Mouse (Mus musculus) gastrocnemius, postnatal 10 days (tissue): ENCODE data around the gene Apom. TPM values are rescaled to one million over a fixed set of nuclear protein-coding genes. Genes with fewer than 3 reads are reported as not detected.

Experiments
- DNase-seq: peaks from one replicate; pipeline ENCODE4 v3.0.0; 2021; ENCODE audit warnings: mixed read lengths
- total RNA-seq, 2 experiments: library from RNA; stranded (reverse); gene quantifications; 2 replicates each; pipeline ENCODE4 v1.2.3; 2021

Gene Apom
- total RNA-seq, 2 experiments from 2014 or later = not detected

DNA sequence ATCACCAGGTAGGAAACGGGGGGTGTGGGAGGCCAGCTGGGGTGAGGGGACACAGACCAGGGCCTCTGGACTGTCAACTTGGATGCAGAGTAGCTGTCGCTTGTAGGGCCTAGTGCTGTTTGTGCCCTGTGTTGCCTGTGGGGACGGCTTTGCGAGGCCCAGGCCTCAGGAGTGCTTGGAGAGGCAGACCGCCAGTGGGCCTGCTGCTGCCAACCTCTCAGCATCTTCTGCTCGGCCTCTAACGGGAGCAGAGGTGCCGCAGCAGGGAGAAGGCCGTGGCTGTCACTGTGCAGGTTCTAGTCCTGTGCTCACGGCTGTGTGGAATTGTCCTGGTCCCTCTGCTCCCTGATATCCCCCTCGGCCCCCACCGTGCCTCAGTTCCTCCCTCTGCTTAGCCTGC lies 35.3 kb downstream of the Apom start:
- DNase-seq = no peak

DNA sequence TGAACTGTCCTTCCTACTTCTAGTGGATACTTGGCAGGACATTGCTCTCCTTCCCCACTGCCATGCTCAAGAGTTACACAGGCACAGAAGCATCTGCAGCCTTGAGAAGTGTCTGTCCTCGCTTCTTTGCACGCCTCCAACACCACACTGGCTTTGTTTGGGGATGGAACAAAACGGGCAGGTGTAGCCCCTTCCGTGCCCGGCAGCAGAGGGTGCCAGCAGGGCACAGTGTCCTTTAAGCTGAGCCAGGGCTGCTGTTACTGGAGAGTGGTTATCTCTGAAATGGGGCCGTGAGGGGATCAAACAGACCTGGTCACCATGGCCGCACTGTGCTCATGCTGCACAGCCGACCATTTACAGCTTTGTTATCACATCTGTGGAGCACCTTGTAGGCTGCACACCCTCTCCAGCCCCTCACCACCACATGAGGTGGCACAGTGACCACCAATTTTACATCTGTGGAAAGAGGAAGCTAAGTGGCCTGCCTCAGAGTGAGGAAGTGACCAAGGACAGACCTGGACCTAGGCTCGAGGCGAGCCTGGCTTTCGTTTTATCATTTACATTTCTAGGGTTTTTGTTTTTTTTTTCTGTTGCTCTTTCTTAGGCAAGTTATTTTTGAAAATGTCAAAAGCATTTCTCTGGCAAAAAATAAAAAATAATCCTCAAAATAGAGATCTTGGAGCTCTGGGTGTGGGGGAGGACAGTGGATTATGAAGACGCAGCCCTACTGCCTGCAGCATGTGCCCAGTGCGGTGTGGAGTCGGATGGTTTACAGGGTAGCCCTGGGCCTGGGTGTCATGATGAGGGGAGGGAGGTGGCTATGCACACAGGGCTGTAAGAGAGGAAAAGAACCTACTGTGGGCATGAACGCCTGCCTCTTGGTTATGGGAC lies 37.1 kb downstream of the Apom start:
- no peak for DNase-seq

DNA sequence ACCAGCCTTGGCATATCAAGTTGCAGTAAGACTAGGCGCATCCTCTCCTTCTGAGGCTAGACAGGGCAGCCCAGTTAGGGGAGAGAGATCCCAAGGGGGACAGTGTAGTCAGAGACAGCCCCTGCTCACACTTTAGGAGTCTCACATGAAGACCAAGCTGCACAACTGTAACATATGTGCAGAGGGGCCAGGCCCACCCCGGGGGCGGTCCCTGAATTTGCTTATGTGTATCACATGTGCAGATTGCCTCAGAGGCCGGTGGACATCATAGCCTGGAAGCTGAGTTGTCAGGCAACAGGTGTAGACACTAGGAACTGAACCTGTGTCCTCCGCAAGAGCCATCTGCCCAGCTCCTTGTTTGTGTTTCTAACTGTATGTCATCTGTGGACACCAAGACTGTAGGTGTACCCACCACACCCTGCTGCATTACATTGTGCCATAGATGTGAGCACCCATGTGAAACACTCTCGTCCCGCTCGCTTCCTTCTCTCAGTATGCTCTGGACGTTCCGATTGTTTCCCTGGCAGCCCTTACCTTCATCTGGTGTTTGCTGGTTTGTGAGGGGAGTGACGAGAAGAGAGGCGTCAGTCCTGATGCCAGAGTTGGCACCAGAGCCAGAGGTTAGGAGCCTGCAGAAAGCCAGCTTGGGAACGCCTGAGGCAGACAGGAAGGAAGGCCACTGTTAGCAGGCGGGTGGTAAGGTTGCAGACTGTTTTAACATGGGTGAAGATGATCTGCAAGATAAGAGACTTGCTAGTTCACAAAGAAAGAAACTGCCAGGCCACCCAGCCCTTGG lies 39.2 kb downstream of the Apom start:
- DNase-seq = no peak

DNA sequence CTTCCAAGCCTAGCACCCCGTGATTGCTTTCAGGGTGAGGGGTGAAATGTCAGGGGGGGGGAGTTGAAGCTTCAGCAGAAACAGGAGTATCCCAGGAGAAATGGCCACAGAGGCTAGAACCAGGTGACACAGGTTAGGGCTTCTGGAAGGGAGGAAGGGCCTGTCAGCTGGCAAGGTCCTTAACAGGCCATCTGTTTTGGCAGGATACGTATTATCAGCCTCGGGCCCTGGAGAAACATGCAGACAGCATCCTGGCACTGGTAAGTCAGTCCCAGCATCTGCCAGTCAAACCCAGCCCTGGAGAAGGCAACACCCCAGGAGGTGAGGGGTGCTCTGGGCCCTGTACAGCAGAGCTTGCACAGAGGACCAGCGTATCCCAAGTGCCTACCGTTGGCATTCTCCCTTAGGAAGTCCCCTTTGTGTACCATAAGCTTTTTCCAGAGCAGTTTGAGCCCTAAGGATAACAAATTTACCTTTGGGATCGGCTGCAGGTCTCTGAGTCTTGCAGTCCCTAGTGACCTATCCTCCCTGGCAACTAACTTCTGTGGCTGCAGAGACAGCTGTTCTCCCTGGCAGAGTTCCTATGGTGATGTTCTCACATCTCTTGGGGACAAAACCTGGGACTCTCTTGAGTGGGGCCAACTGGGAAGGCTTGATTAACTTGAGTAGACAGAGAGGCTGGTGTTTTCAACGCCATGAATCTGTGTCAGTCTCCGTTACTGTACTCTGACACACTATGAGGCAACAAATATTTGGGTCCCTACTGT lies 41.5 kb downstream of the Apom start:
- no peak for DNase-seq

DNA sequence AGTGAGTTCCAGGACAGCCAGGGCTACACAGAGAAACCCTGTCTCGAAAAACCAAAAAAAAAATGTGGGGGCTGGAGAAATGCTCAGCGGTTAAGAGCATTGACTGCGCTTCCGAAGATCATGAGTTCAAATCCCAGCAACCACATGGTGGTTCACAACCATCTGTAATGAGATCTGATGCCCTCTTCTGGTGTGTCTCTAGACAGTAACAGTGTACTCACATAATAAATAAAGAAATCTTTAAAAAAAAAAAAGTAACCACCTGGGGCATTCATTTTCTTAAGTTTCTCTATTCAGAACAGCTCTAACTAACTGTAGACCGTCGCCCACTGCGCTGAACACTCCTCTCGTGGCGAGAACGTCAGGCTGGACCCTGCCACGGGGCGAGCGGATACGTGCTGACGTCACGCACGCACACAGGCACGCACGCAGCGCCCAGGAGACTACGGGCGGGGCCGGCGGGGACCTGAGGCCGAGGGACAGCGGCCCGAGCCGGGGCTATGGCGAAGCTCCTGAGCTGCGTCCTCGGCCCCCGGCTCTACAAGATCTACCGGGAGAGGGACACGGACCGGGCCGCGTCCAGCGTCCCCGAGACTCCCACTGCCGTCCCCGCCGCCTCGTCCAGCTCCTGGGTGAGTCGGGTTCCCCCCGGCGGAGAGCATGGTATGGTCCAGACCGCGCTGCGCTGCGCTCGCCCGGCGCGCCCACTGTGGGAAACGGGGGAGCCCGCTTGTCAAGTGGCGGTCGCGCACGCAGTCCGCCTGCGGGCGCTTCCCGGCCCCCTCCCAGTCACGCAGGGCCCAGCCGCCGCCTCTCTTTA lies 42.8 kb downstream of the Apom start, which contains the start of gene Abhd16a:
Gene Abhd16a (plus strand): TSS at position 439 of the 820 bp plus-strand sequence.
- peak; percentile 93 for DNase-seq

DNA sequence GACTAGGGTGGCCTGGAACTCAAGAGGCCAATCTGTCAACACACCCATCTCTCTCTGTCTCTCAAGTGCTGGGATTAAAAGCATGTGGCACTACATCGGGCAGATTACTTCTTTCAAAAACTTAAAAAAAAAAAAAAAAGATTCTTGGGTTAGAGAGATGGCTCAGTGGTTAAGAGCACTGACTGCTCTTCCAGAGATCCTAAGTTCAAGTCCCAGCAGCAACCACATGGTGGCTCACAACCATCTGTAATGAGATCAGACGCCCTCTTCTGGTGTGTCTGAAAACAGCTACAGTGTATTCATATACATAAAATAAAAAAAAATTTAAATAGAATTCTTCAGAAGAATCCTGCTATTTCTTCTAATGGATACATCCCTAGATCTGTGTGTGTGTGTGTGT lies 43.7 kb downstream of the Apom start:
- DNase-seq = no peak

DNA sequence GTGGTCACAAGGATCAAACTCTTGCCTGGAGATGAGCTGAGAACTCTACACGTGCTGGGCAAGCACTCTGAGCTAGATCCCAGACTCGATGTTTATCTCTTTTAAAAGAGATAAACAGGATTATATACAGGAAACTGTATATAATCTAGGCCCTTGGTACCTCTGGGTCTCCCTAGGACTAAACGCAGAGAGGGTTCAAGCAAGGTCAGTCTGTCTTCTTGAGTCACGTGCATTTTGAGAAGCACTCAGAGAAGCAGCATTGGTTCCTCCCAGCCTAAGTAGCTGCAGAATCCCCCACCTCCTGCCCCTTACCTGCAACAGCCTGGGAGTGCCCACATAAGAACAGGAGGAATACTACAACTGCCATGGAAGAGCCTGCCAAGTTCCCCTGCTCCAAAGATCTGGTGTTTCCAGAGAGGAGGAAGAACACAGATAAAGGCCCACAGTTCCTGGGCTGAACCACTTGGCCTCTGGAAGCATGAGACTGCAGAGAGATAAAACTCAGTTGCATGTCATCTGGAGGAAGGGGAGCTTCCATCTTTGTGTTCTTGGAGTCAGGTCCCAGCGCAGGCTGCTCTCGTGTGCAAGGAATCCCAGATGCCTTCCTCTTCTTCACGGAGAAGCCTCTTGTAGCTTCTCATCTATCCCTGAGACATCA lies 46.5 kb downstream of the Apom start, which contains the start of gene Ly6g6f:
Gene Ly6g6f (minus strand): TSS at position 403 of the 658 bp plus-strand sequence.
- no peak for DNase-seq

DNA sequence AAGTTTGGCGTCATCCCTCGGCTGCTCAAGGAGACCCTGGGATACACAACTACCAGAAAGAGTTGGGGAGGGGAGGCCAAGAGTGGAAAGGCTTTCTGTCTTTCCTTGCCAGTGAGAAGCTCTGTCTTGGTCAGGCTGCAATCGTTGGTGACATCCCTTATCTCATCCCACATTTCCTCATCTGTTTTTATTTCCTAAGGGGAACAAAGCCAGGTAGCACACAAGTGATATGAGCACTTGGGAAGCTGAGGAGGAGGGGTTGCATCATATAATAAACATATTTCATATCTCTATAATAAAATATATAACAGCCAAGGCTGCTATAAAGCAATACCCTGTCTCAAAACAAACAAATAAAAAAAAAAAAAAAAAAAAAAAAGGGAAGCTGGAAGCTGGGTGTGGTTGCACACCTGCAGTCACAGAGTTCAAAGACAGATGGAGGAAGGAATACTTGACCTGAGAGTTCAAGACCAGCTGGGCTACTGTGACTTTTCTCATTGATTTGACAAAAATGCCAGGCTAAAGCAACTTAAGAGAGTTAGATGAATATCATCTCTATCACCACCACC lies 47.8 kb downstream of the Apom start:
- DNase-seq = no peak

DNA sequence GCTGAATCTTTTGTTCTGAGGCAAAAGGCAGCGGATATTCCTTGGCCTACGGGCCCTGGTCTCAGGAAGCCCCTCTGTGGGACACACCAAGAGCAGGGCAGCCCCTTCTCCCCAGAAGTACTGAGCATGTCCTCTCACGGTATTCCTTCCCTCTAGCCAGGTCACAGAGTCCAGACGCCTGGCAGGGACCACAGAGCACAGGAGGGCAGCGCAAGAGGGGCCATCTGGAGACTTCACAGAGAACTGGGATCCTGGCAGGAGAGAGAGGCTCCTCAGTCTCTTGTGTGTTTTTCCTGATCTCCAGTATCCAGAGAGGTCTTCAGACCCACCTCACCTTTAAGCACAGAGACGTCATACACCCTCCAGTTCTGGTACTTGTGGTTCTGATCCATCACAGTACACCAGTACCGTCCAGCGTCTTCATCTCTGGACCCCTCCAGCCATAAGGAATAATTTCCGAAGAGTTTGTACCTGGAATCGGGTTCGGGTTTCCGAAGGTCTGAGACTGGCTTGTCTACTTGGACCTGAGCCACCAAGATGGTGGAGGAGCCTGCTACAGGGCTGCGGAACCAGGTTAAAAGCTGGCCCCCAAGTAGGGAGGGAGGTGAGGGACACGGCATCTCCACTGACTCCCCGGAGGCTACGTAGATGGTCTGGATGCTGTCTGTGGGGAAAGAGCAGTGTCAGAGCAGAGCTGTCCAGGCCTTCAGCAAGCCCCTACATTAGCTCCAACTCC lies 48.8 kb downstream of the Apom start:
- no peak for DNase-seq

DNA sequence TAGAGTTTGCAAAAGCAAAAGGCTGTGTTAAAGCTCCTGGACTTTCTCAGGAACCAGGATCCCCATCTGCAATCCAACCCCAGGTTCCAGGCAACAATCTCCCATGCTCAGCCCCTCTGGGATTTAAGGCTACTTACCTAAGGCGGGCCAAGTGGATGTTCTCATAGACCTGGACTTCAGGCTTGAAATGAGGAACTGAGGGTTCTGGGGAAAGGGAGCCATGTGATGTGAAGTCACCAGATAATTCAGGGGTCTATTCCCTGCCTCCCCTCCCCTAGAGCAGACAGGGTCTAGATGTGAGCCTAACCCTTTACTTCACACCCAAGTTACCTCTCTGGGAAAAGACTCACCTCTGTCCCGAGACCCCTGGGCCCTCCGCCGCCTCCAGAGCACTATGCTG lies 51.1 kb downstream of the Apom start:
- no peak for DNase-seq

DNA sequence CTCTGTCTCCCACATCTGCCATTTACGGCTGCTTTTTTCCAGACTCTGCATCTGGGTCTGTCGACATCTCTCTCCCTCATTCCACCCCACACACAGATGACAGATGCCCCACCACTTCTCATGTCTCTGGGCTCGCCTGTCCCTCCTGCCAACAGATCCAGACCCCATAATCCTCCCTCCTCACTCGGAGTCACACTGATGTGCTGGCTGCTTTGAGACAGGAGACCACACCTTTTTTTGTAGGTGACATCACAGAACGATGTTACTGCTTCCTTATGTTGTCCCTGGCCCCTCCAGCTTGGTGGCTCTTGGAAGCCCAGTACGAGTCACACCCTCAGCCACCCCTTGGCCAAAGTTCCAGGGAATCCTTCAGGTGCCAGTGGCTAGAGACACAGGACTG lies 51.6 kb downstream of the Apom start:
- no peak for DNase-seq

DNA sequence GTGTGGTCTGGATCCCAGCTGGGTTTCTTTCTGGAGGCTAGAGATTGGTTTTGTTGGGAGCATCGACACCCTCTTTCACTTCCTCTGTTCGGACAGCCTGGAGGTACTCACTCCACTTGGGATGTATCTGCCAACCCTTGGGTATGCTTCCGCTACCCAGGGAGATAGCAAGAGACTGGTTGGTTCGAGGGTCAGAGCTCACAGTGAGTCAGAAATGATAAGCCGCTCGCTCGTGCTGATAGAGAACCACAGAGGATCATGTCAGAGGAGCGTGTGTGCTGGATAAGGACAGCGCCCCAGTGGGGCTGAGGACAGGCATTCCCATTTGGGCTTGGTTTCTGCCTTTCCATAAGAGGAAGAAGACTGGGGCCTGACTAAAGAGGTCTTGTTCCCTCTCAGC lies 52.1 kb downstream of the Apom start:
- no peak for DNase-seq

Other genes with a start within 250 kb of the Apom start
- 1 to 10 TPM; 4.3 to 5.6 TPM for gene C2, start 233.8 kb downstream of the Apom start, total RNA-seq
- 10 to 100 TPM; 40.9 to 53.7 TPM for gene Ehmt2, start 233.6 kb downstream of the Apom start, total RNA-seq
- gene Slc44a4, start 217.6 kb downstream of the Apom start, total RNA-seq = not detected
- 1 to 10 TPM; 8.3 to 8.9 TPM for gene Neu1, start 200.8 kb downstream of the Apom start, total RNA-seq
- gene Hspa1b, start 172.8 kb downstream of the Apom start, total RNA-seq = 1 to 10 TPM; 2.2 to 4.3 TPM
- gene Gm20481, start 162.1 kb downstream of the Apom start, total RNA-seq = not detected
- 1 to 10 TPM; 3.8 to 6.4 TPM for gene Hspa1a, start 159.9 kb downstream of the Apom start, total RNA-seq
- 1 to 10 TPM; 6.2 to 9.9 TPM for gene Hspa1l, start 159.3 kb downstream of the Apom start, total RNA-seq
- 10 to 100 TPM; 24.7 to 28.2 TPM for gene Lsm2, start 150.2 kb downstream of the Apom start, total RNA-seq
- gene Vars, start 131.1 kb downstream of the Apom start, total RNA-seq = 10 to 100 TPM; 31.4 to 40.7 TPM
- 1 to 10 TPM; 2.0 to 2.5 TPM for gene Vwa7, start 115.5 kb downstream of the Apom start, total RNA-seq
- gene Sapcd1, start 104.0 kb downstream of the Apom start, total RNA-seq = 1 to 10 TPM; 2.8 to 3.1 TPM
- gene Msh5, start 85.3 kb downstream of the Apom start, total RNA-seq = 1 to 10 TPM; 1.5 to 3.5 TPM
- gene Clic1, start 82.1 kb downstream of the Apom start, total RNA-seq = 10 to 100 TPM; 39.2 to 50.5 TPM
- gene Ddah2, start 73.0 kb downstream of the Apom start, total RNA-seq = 10 to 100 TPM; 45.3 to 51.9 TPM
- gene Ly6g6c, start 66.7 kb downstream of the Apom start, total RNA-seq = not detected
- under 1 TPM in 1 of 2 experiments, not detected in 1; 0.20 TPM for gene Mpig6b, start 65.9 kb downstream of the Apom start, total RNA-seq
- gene Ly6g6e, start 55.1 kb downstream of the Apom start, total RNA-seq = not detected
- gene Ly6g6d, start 54.0 kb downstream of the Apom start, total RNA-seq = under 1 TPM in 1 of 2 experiments, not detected in 1; 0.97 TPM
- gene Ly6g6f, start 46.4 kb downstream of the Apom start, total RNA-seq = under 1 TPM in 1 of 2 experiments, not detected in 1; 0.23 TPM
- 10 to 100 TPM; 59.1 to 65.0 TPM for gene Abhd16a, start 42.8 kb downstream of the Apom start, total RNA-seq
- not detected for gene Ly6g5c, start 23.8 kb downstream of the Apom start, total RNA-seq
- under 1 TPM in 1 of 2 experiments, not detected in 1; 0.34 TPM for gene Ly6g5b, start 16.6 kb downstream of the Apom start, total RNA-seq
- 1 to 10 TPM; 4.9 to 6.3 TPM for gene Gpank1, start 10.6 kb downstream of the Apom start, total RNA-seq
- gene Csnk2b, start 10.0 kb downstream of the Apom start, total RNA-seq = 100 to 1,000 TPM; 165 to 166 TPM
- gene D17H6S53E, start 5.7 kb downstream of the Apom start, total RNA-seq = 10 to 100 TPM; 11.8 to 18.8 TPM
- gene Bag6, start 3.1 kb upstream of the Apom start, total RNA-seq = 100 to 1,000 TPM; 217 to 220 TPM
- gene Prrc2a, start 32.8 kb upstream of the Apom start, total RNA-seq = 100 to 1,000 TPM; 128 to 149 TPM
- 1 to 10 TPM; 2.4 to 2.6 TPM for gene Aif1, start 44.0 kb upstream of the Apom start, total RNA-seq
- gene Lst1, start 56.4 kb upstream of the Apom start, total RNA-seq = 1 to 10 TPM; 4.6 to 5.3 TPM
- gene Ltb, start 62.4 kb upstream of the Apom start, total RNA-seq = under 1 TPM; 0.68 to 0.75 TPM
- gene Tnf, start 70.0 kb upstream of the Apom start, total RNA-seq = under 1 TPM; 0.23 to 0.99 TPM
- under 1 TPM in 1 of 2 experiments, not detected in 1; 0.16 TPM for gene Lta, start 73.3 kb upstream of the Apom start, total RNA-seq
- not detected for gene Gm16181, start 88.8 kb upstream of the Apom start, total RNA-seq
- gene Atp6v1g2, start 101.6 kb upstream of the Apom start, total RNA-seq = 1 to 10 TPM; 2.1 to 3.3 TPM
- 10 to 100 TPM in 1 of 2 experiments, 1 to 10 TPM in 1; 9.9 to 11.1 TPM for gene Nfkbil1, start 103.7 kb upstream of the Apom start, total RNA-seq
- gene Ddx39b, start 109.7 kb upstream of the Apom start, total RNA-seq = 100 to 1,000 TPM; 147 to 169 TPM
- gene H2-D1, start 130.7 kb upstream of the Apom start, total RNA-seq = 10 to 100 TPM; 39.3 to 47.2 TPM
- under 1 TPM; 0.23 to 0.70 TPM for gene H2-Q1, start 188.4 kb upstream of the Apom start, total RNA-seq
- gene H2-Q2, start 210.2 kb upstream of the Apom start, total RNA-seq = under 1 TPM; 0.34 to 0.45 TPM
- 1 to 10 TPM; 5.1 to 6.0 TPM for gene H2-Q4, start 247.6 kb upstream of the Apom start, total RNA-seq